Comparison of ENCODE assay signal across 8 mouse cellular contexts in the genomic region with DNA sequence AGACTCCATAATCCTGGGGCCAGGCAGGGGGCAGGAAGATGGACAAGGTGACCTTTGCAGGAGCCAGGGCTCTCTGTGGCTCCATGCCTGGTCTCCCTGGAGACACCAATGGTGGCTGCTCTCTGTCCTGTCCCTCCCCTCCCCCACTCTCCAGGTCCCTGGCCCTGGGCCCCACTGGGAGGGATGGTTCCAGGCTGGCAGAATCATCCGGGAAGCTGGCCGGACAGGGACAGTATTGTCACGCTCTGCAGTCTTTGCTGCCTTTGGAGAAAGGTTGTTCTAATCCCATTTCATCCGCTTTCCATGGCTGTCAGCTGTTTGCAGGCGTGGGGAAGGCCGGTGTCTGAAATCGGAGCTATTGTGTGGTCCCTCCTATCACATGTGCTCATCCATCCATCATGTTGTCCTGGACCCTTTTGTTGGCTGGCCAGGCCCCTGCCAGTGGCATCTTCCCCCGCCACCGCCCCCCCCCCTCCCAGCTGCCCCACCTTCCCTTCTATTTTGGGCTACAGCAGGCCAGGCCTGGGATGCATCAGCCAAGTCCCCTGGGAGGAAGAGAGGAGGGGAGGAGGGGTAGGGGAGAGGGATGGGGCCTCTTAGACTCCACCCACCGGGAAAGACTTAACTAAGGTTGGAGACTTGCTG. TPM values are rescaled to one million over a fixed set of nuclear protein-coding genes. Genes with fewer than 3 reads are reported as not detected.
A peak's percentile ranks its signal among the peaks of the same experiment; 100 is the strongest.
DNase-seq lines count a peak whose midpoint lies in the region; TF ChIP-seq lines count a peak whose summit lies in the region.

No protein-coding gene starts in this region.

- peaks cover 36% of the 10 kb centered on the region for H3K4me1 ChIP-seq in olfactory bulb, adult 2 months (ENCODE audit: control insufficient read depth, insufficient read depth, low read length)

- intact Hi-C loops in gastrocnemius, postnatal 36 days (cut with DNase I) = no loop called here

- H3K27ac ChIP-seq in olfactory bulb, adult 2 months (ENCODE audit: insufficient read depth, low read depth, low read length) = no peak overlapping the region

- DNase-seq in gastrocnemius, adult 18-20 months (ENCODE audit: low spot score) = peak; percentile 19
- no peak for DNase-seq in gastrocnemius, postnatal 36 days
- peak; percentile 18 for DNase-seq in cerebellum, adult 8-10 months
- DNase-seq in gastrocnemius, postnatal 10 days = peak; percentile 37
- DNase-seq in kidney, postnatal 36 days = peak; percentile 25 to 33
- no peak for DNase-seq in thymus, postnatal 0 days (ENCODE audit: low spot score)
- no peak for DNase-seq in urinary bladder, adult 2 months (ENCODE audit: low spot score)

- TF ChIP-seq CTCF in olfactory bulb, adult 2 months (IDR thresholded peaks at IDR 0.05; ENCODE audit: insufficient read depth, low read depth, low read length) = peak; percentile 18; the same call in 1 of the 2 replicates

- no peak overlapping the region for H3K4me3 ChIP-seq in olfactory bulb, adult 2 months (ENCODE audit: insufficient read depth, low read depth, low read length)

- no peak for TF ChIP-seq POLR2A in olfactory bulb, adult 2 months (IDR thresholded peaks at IDR 0.05; ENCODE audit: insufficient read depth, low read depth, low read length)

- WGBS in olfactory bulb, adult 2 months = 59% methylated on average over 10 of the region's 10 CpGs

RNA-seq across cellular contexts. Expression of gene Sdk2, which starts 26.3 kb away (rescaled TPM):
- total RNA-seq in gastrocnemius, adult 18-20 months (2021) = under 1 TPM; 0.41 to 0.57 TPM
- under 1 TPM; 0.54 to 0.59 TPM for total RNA-seq in gastrocnemius, postnatal 36 days (2021)
- total RNA-seq in gastrocnemius, postnatal 10 days (2021) = 10 to 100 TPM in 1 of 2 experiments, 1 to 10 TPM in 1; 5.5 to 10.1 TPM
- not detected in 2 replicates for polyA plus RNA-seq in olfactory bulb, adult 2 months (2012; ENCODE audit: insufficient read depth, insufficient read length, low replicate concordance, missing spikeins)
- 0.49 and 0.60 TPM in 2 replicates for polyA plus RNA-seq in thymus, postnatal 0 days (2015; fragmentation: Nextera tagmentation; extraction: Ambion mirVana)
- 0.56 and 1.5 TPM in 2 replicates for polyA plus RNA-seq in urinary bladder, adult 2 months (2012; rRNA removed)

Comparison
In these comparisons a context has a peak if more than half of its experiments do, and no peak if none do; other contexts are left out.
1. DNase-seq: peak in gastrocnemius, adult 18-20 months (single experiment), cerebellum, adult 8-10 months (single experiment), gastrocnemius, postnatal 10 days (single experiment) and kidney, postnatal 36 days (2 of 2); none in gastrocnemius, postnatal 36 days (0 of 2), thymus, postnatal 0 days (single experiment) and urinary bladder, adult 2 months (single experiment).
2. RNA of gene Sdk2, which starts 26.3 kb away (total RNA-seq): 5.5 to 10.1 TPM in gastrocnemius, postnatal 10 days; 0.54 to 0.59 TPM in gastrocnemius, postnatal 36 days and 0.41 to 0.57 TPM in gastrocnemius, adult 18-20 months; every median in the first group is over 4 times any median in the second.